Mouse (Mus musculus): Measurements from ENCODE around the gene Clpx. TPM values are rescaled to one million over a fixed set of nuclear protein-coding genes. Genes with fewer than 3 reads are reported as not detected.
A peak's percentile ranks its signal among the peaks of the same experiment; 100 is the strongest.

The Clpx gene
- polyA plus RNA-seq (2012; rRNA removed): 24.4 and 25.8 TPM in 2 replicates

DNA sequence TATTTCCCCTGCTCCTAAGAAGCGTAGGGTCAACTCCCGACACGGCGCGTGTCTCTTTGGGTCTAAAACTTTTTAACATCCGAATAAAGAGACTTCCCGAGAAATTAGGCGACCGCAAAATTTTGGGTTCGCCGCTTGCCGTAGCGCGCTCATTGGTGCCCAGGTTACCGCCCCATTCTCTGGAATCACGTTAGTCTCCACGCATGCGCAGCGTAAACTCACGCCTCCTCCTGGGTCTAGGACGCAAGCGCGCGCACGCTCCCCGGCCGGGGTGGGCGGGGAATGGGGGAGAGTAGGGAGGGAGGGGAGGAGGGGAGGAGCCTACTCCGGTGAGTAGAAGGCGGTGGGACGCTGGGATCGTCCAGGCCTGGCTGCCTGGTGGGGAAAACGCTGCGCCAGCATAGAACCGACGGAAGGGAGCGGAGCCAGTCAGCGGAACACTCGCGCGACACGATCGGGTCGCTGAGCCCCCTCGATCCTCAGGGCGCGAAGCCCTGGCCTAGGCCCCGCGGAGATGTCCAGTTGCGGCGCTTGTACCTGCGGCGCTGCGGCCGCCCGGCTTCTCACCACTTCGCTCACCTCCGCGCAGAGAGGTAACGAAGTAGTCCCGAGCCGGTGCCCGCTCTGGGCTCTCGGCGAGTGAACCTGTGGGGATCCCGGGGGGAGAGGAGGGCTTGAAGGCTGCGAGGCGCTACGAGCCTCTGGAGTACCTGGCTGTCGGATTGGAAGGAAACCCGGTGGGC is at the start of gene Clpx:
Gene Clpx, plus strand, starts transcription at position 288 of the 743 bp plus-strand sequence.
- Histone ChIP-seq H3K27me3 (replicated peaks; ENCODE audit: control insufficient read depth, insufficient read depth, low read length) (no peaks in the 10 kb centered on the region), H3K36me3 (ENCODE audit: control insufficient read depth, insufficient read depth, low read length) (no peaks in the 10 kb centered on the region; the same call in 1 of the 2 replicates), H3K4me1 (ENCODE audit: control insufficient read depth, insufficient read depth, low read length) (peaks cover 30% of the 10 kb centered on the region), H3K4me3 (ENCODE audit: insufficient read depth, low read depth, low read length) (peak within 1 kb of the TSS; percentile 97), H3K27ac (ENCODE audit: insufficient read depth, low read depth, low read length) (peak within 1 kb of the TSS; percentile 97)
- DNase-seq: peak; percentile 99
- TF ChIP-seq POLR2A (IDR thresholded peaks at IDR 0.05; ENCODE audit: low read depth, low read length) (peak; percentile 96), CTCF (conservative IDR thresholded peaks at IDR 0.05; ENCODE audit: insufficient read depth, insufficient read length, low read depth, low read length) (no peak)
- WGBS: under 1% methylated on average over 71 of the region's 71 CpGs

GRCm38 (mm10) chr9:65247502-65248376 is 46.3 kb upstream of the Clpx start:
- no peak for TF ChIP-seq CTCF (conservative IDR thresholded peaks at IDR 0.05; ENCODE audit: insufficient read depth, insufficient read length, low read depth, low read length)
- TF ChIP-seq POLR2A (IDR thresholded peaks at IDR 0.05; ENCODE audit: low read depth, low read length): no peak
- WGBS: 62% methylated on average over 16 of the region's 16 CpGs
- no peak overlapping the region for H3K4me3 ChIP-seq (ENCODE audit: insufficient read depth, low read depth, low read length)
- H3K27ac ChIP-seq (ENCODE audit: insufficient read depth, low read depth, low read length): no peak overlapping the region
- H3K36me3 ChIP-seq (ENCODE audit: control insufficient read depth, insufficient read depth, low read length): no peaks in the 10 kb centered on the region
- DNase-seq: no peak
- no peaks in the 10 kb centered on the region for H3K27me3 ChIP-seq (replicated peaks; ENCODE audit: control insufficient read depth, insufficient read depth, low read length)
- H3K4me1 ChIP-seq (ENCODE audit: control insufficient read depth, insufficient read depth, low read length): peaks cover 12% of the 10 kb centered on the region

DNA sequence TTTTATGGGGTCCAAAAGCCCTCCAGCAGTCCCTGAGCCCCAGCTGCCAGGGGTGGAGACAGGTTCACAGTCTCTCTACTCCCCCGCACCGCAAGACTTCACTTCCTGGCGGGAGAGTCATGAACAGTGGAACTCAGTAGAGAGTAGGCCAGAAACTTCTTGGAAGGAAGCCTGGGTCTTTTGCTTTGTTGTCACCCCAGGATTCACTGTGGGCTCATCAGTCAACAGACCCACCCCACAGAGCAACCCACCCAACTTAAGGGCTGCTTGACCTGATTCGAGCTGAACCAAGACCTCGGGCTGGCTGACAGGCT is 45.7 kb upstream of the Clpx start:
- no peak overlapping the region for H3K27ac ChIP-seq (ENCODE audit: insufficient read depth, low read depth, low read length)
- no peak for DNase-seq

GRCm38 (mm10) chr9:65252026-65252425 is 42.0 kb upstream of the Clpx start:
- H3K4me3 ChIP-seq (ENCODE audit: insufficient read depth, low read depth, low read length): no peak overlapping the region
- no peak overlapping the region for H3K27ac ChIP-seq (ENCODE audit: insufficient read depth, low read depth, low read length)
- no peak for TF ChIP-seq POLR2A (IDR thresholded peaks at IDR 0.05; ENCODE audit: low read depth, low read length)
- no peak for TF ChIP-seq CTCF (conservative IDR thresholded peaks at IDR 0.05; ENCODE audit: insufficient read depth, insufficient read length, low read depth, low read length)
- H3K4me1 ChIP-seq (ENCODE audit: control insufficient read depth, insufficient read depth, low read length): no peaks in the 10 kb centered on the region
- 74% methylated on average over 3 of the region's 3 CpGs for WGBS
- no peaks in the 10 kb centered on the region for H3K27me3 ChIP-seq (replicated peaks; ENCODE audit: control insufficient read depth, insufficient read depth, low read length)
- H3K36me3 ChIP-seq (ENCODE audit: control insufficient read depth, insufficient read depth, low read length): no peaks in the 10 kb centered on the region
- no peak for DNase-seq

More for the DNA sequence above, 45.7 kb upstream of the Clpx start:
- 77% methylated on average over 5 of the region's 5 CpGs for WGBS
- TF ChIP-seq POLR2A (IDR thresholded peaks at IDR 0.05; ENCODE audit: low read depth, low read length): no peak
- no peak for TF ChIP-seq CTCF (conservative IDR thresholded peaks at IDR 0.05; ENCODE audit: insufficient read depth, insufficient read length, low read depth, low read length)
- Histone ChIP-seq H3K4me1 (ENCODE audit: control insufficient read depth, insufficient read depth, low read length) (peaks cover 12% of the 10 kb centered on the region), H3K27me3 (replicated peaks; ENCODE audit: control insufficient read depth, insufficient read depth, low read length) (no peaks in the 10 kb centered on the region), H3K4me3 (ENCODE audit: insufficient read depth, low read depth, low read length) (no peak overlapping the region), H3K36me3 (ENCODE audit: control insufficient read depth, insufficient read depth, low read length) (no peaks in the 10 kb centered on the region)

DNA sequence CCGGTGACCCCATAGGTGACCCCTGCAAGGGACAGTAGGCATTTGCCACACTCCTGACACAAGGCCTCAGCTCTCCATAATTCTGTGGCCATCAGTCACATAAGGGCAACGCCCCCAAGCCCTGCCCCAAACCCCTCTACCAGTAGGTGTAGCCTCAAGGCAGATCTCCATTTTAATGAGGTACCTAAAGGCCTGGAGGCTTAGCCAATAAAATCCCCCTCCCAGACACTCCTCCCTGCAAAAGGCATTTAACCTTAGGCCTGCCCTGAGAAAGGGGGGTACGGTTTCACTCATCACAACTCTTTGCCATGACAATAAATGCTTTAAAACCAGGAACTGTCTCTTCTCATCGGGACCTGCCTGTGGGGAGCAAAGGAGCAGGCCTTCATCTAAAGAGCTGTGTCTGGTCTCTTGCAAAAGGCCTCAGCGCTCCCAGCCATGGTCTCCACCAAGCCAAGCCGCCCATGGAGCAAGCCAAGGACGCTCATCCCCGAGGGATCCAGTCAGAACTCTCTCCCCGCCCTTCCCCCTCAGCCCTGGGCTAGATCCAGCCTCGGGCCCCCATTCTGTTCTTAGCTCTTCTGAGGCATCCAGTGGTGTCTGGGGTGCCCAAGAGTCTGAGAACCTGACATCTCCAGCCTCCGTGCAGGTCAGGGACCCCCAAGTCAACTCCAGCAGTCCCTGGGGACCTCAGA is 38.0 kb upstream of the Clpx start:
- Histone ChIP-seq H3K36me3 (ENCODE audit: control insufficient read depth, insufficient read depth, low read length) (no peaks in the 10 kb centered on the region), H3K27ac (ENCODE audit: insufficient read depth, low read depth, low read length) (no peak overlapping the region), H3K4me1 (ENCODE audit: control insufficient read depth, insufficient read depth, low read length) (no peaks in the 10 kb centered on the region), H3K4me3 (ENCODE audit: insufficient read depth, low read depth, low read length) (no peak overlapping the region), H3K27me3 (replicated peaks; ENCODE audit: control insufficient read depth, insufficient read depth, low read length) (no peaks in the 10 kb centered on the region)
- 78% methylated on average over 11 of the region's 11 CpGs for WGBS
- TF ChIP-seq POLR2A (IDR thresholded peaks at IDR 0.05; ENCODE audit: low read depth, low read length): no peak
- no peak for DNase-seq

- no peaks in the 10 kb centered on the region for H3K36me3 ChIP-seq (ENCODE audit: control insufficient read depth, insufficient read depth, low read length)
- no peak overlapping the region for H3K4me3 ChIP-seq (ENCODE audit: insufficient read depth, low read depth, low read length)
- H3K27ac ChIP-seq (ENCODE audit: insufficient read depth, low read depth, low read length): no peak overlapping the region
- DNase-seq: peak; percentile 19
- H3K27me3 ChIP-seq (replicated peaks; ENCODE audit: control insufficient read depth, insufficient read depth, low read length): no peaks in the 10 kb centered on the region
- no peaks in the 10 kb centered on the region for H3K4me1 ChIP-seq (ENCODE audit: control insufficient read depth, insufficient read depth, low read length)
- no peak for TF ChIP-seq POLR2A (IDR thresholded peaks at IDR 0.05; ENCODE audit: low read depth, low read length)
- WGBS: 60% methylated on average over 9 of the region's 9 CpGs
Observed at GRCm38 (mm10) chr9:65257218-65257910, 36.7 kb upstream of the Clpx start.

Measured in kidney, adult 2 months (tissue).